ENCODE assay signal across 17 mouse cellular contexts in the genomic region with DNA sequence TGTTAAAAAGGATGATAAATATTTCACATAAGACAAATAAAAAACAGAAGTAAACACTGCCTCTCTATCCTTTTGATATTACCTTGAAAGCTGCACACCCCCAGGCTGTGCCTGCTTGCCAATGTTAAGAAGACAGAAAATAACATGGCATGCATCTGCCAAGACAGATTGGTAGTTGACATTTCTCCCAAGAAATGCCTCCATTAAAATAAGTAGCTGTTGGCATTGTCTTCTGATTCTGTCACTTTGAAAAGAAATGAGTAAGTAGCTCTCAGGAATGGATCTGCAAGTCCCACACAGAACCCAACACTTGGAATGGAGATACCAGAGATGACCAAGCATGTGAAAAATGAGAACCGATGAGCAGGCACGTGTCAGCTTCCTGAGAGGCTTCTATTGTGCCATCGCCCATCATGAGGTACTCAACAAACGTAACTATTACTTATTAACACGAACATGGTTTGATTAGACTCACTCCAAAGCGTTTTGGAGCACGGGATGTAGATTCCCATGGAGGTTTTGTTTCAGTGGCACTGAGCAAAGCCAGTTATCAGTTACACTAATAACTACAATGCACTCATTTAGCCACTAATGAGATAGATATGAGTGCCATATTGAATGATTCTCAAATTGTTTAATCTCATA.
"Had no signal": no experiment of that assay in that cellular context is flagged by ENCODE, and none has a peak within 500 bp of the region (broad histone marks: within the 10 kb centered on the region; RNA-seq: fewer than 3 reads in every experiment).

No protein-coding gene starts in this region.

- H3K4me3 ChIP-seq: liver, embryonic 13.5 days; midbrain, embryonic 15.5 days; neural tube, embryonic 12.5 days; neural tube, embryonic 15.5 days had no signal

- H3K9me3 ChIP-seq: liver, embryonic 13.5 days; midbrain, embryonic 15.5 days; neural tube, embryonic 12.5 days; neural tube, embryonic 15.5 days had no signal

- H3K4me2 ChIP-seq: liver, embryonic 13.5 days; midbrain, embryonic 11.5 days; midbrain, embryonic 15.5 days; neural tube, embryonic 12.5 days; neural tube, embryonic 15.5 days had no signal

- H3K27ac ChIP-seq: kidney, postnatal 0 days; liver, embryonic 13.5 days; midbrain, embryonic 15.5 days; neural tube, embryonic 12.5 days; neural tube, embryonic 15.5 days; stomach, postnatal 0 days had no signal

- ATAC-seq: midbrain, embryonic 15.5 days had no signal

- DNase-seq: kidney, adult 2 months; kidney, postnatal 36 days; liver, embryonic 13.5 days; lung, adult 2 months; lung, postnatal 14 days; lung, postnatal 4 days; right cerebral cortex, adult 18-20 months; right cerebral cortex, postnatal 14 days; right cerebral cortex, postnatal 4 days; thymus, adult 18-20 months; thymus, postnatal 36 days had no signal

- H3K27me3 ChIP-seq: liver, embryonic 13.5 days; midbrain, embryonic 15.5 days; neural tube, embryonic 12.5 days; neural tube, embryonic 15.5 days had no signal

- H3K4me1 ChIP-seq: liver, embryonic 13.5 days; midbrain, embryonic 15.5 days had no signal

- H3K9ac ChIP-seq: liver, embryonic 13.5 days; midbrain, embryonic 15.5 days; neural tube, embryonic 12.5 days; neural tube, embryonic 15.5 days had no signal

- H3K36me3 ChIP-seq: liver, embryonic 13.5 days; midbrain, embryonic 15.5 days; neural tube, embryonic 12.5 days; neural tube, embryonic 15.5 days had no signal
